Mouse (Mus musculus): ENCODE measurements around the gene Usp48.

GRCm38 (mm10) chr4:137628400-137628799 is 34.8 kb downstream of the Usp48 start:
- TF ChIP-seq POLR2A (IDR thresholded peaks at IDR 0.05; ENCODE audit: low read depth, low read length) (no peak), CTCF (IDR thresholded peaks at IDR 0.05; ENCODE audit: extremely low read depth, insufficient read length, insufficient replicate concordance, low read depth, low read length) (no peak)

Measured in small intestine, adult 2 months (tissue).